Comparison of ENCODE assay signal across 10 mouse cellular contexts in the genomic region with DNA sequence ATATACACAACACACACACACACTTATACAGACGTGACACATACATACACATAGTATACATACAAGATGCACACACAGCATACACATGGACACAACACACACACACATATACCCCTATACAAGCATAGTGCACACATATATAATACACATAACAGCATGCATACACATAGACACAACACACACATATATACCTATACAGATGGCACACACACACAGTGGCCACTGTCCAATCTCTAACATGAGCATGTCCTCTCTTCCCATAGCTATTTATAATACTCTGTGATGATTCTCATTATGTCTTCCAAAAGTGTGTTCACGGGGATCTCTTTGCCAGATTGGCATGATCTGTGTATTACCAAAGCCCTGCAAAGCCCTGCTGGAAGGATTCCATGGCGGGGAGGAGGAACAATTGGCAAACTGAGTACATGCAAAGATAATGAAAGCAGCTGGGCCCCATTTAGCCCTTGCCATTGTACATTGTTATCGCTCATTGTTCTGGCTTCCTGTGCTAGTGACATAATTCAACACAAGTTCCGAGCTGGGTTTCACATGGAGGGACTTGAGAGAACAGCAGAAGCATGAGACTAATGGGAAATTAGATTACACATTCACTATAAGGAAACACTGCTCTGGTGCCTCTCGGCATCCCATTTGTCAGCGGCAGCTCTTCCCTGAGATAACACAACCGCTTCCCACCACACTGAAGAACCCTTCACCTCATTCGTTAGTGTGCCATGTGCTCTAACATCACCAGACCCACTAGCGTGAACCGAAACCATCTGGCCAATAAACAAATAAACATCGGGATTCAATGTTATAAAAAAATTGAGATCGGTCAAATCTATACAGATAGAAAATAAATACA.
DNase-seq lines count a peak whose midpoint lies in the region; ATAC-seq lines count a peak whose summit lies in the region.
"Had no signal": no experiment of that assay in that cellular context is flagged by ENCODE, and none has a peak within 500 bp of the region (broad histone marks: within the 10 kb centered on the region; RNA-seq: fewer than 3 reads in every experiment).

No protein-coding gene starts in this region.

- peak; percentile 7 for DNase-seq in left cerebral cortex, postnatal 4 days
- no peak for DNase-seq in left cerebral cortex, adult 8-10 months (ENCODE audit: low spot score in 2 of 2)
- peak; percentile 75 for DNase-seq in MN1 (ENCODE audit: low spot score)
- peak; percentile 34 for DNase-seq in Muller cell, postnatal 12 days (ENCODE audit: inconsistent ontology term)
- DNase-seq in layer of hippocampus, adult 8-10 months (ENCODE audit: low spot score in 2 of 2): peak; percentile 32 to 35
- DNase-seq in adrenal gland, adult 18-20 months (ENCODE audit: low spot score in 2 of 2): no peak
- DNase-seq: adrenal gland, postnatal 25 days; cerebellum, postnatal 36 days; kidney, adult 2 months had no signal

- ATAC-seq in erythroid progenitor cell, adult 5-6 weeks (replicated peaks; ENCODE audit: low FRiP score, poor library complexity, severe bottlenecking): no peak

- intact Hi-C loops in left cerebral cortex, postnatal 4 days (cut with DNase I): no loop called here

Comparison
In these comparisons a context has a peak if more than half of its experiments do, and no peak if none do; other contexts are left out.
1. DNase-seq: peak in left cerebral cortex, postnatal 4 days (single experiment), MN1 (single experiment), Muller cell, postnatal 12 days (single experiment) and layer of hippocampus, adult 8-10 months (2 of 2); none in left cerebral cortex, adult 8-10 months (0 of 2) and adrenal gland, adult 18-20 months (0 of 2).